Mouse (Mus musculus): ENCODE measurements around the gene Slc39a3. TPM values are rescaled to one million over a fixed set of nuclear protein-coding genes. Genes with fewer than 3 reads are reported as not detected.
A peak's percentile ranks its signal among the peaks of the same experiment; 100 is the strongest.
"Not testable (repeated sequence)": the region's sequence is repeated elsewhere in the genome, so short reads cannot be mapped to it uniquely, and the experiment has no call there.

Slc39a3 gene
- polyA plus RNA-seq, 1 experiment, result 39.6 TPM

- Histone ChIP-seq H3K4me3 (ENCODE audit: control insufficient read depth, low read depth, low read length) (no peak overlapping the region), H3K4me1 (ENCODE audit: control insufficient read depth, insufficient read depth, low read length) (peaks cover 8% of the 10 kb centered on the region), H3K36me3 (ENCODE audit: control insufficient read depth, insufficient read depth, low read length) (no peaks in the 10 kb centered on the region; the same call in none of the 2 replicates), H3K27me3 (ENCODE audit: control insufficient read depth, insufficient read depth, low read length) (no peaks in the 10 kb centered on the region), H3K27ac (ENCODE audit: control insufficient read depth, insufficient read depth, low read depth, low read length) (no peak overlapping the region)
- TF ChIP-seq CTCF (IDR thresholded peaks at IDR 0.05; ENCODE audit: control insufficient read depth, insufficient read depth, insufficient replicate concordance, low read depth, low read length) (peak; percentile 82; the same call in 1 of the 2 replicates), POLR2A (IDR thresholded peaks at IDR 0.05; ENCODE audit: control insufficient read depth, low read depth, low read length) (no peak)
These were observed 36.2 kb upstream of the Slc39a3 start for GRCm38 (mm10) chr10:81073464-81073863.

GRCm38 (mm10) chr10:81072290-81072689 is 35.1 kb upstream of the Slc39a3 start:
- Histone ChIP-seq H3K36me3 (ENCODE audit: control insufficient read depth, insufficient read depth, low read length) (no peaks in the 10 kb centered on the region; the same call in none of the 2 replicates), H3K27me3 (ENCODE audit: control insufficient read depth, insufficient read depth, low read length) (no peaks in the 10 kb centered on the region), H3K27ac (ENCODE audit: control insufficient read depth, insufficient read depth, low read depth, low read length) (no peak overlapping the region), H3K4me1 (ENCODE audit: control insufficient read depth, insufficient read depth, low read length) (peaks cover 13% of the 10 kb centered on the region), H3K4me3 (ENCODE audit: control insufficient read depth, low read depth, low read length) (no peak overlapping the region)
- TF ChIP-seq CTCF (IDR thresholded peaks at IDR 0.05; ENCODE audit: control insufficient read depth, insufficient read depth, insufficient replicate concordance, low read depth, low read length) (no peak), POLR2A (IDR thresholded peaks at IDR 0.05; ENCODE audit: control insufficient read depth, low read depth, low read length) (no peak)

GRCm38 (mm10) chr10:81069836-81070235 is 32.6 kb upstream of the Slc39a3 start, which contains the start of gene Thop1:
Gene Thop1, plus strand, starts transcription at chr10:81070035.
- TF ChIP-seq CTCF (IDR thresholded peaks at IDR 0.05; ENCODE audit: control insufficient read depth, insufficient read depth, insufficient replicate concordance, low read depth, low read length) (no peak), POLR2A (IDR thresholded peaks at IDR 0.05; ENCODE audit: control insufficient read depth, low read depth, low read length) (peak; percentile 68)

DNA sequence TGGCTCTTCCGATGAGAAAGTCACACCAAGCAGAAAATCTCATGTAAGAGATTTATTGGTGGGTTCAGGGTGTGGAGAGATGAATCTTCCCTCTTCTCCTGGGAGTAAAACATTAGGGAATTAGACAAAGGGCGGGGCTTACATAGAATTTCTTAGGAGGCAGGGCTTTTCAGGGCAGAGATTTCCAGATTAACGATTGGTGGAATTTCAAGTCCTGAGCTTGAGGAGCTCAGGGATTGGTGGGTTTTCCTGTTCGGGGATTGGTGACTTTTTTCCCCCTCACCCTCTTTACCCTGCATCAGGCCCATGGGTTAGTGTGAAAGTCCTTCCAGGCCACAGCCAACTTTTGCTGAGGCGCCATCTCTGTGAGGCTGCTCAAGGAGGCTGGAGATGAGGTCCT is 31.5 kb upstream of the Slc39a3 start:
- Histone ChIP-seq H3K4me3 (ENCODE audit: control insufficient read depth, low read depth, low read length) (peak overlapping the region; percentile 88), H3K36me3 (ENCODE audit: control insufficient read depth, insufficient read depth, low read length) (no peaks in the 10 kb centered on the region; the same call in 1 of the 2 replicates), H3K27me3 (ENCODE audit: control insufficient read depth, insufficient read depth, low read length) (no peaks in the 10 kb centered on the region), H3K4me1 (ENCODE audit: control insufficient read depth, insufficient read depth, low read length) (peaks cover 15% of the 10 kb centered on the region), H3K27ac (ENCODE audit: control insufficient read depth, insufficient read depth, low read depth, low read length) (peak overlapping the region; percentile 84; the same call in 1 of the 2 replicates)
- TF ChIP-seq POLR2A (IDR thresholded peaks at IDR 0.05; ENCODE audit: control insufficient read depth, low read depth, low read length) (no peak), CTCF (IDR thresholded peaks at IDR 0.05; ENCODE audit: control insufficient read depth, insufficient read depth, insufficient replicate concordance, low read depth, low read length) (no peak)

More at GRCm38 (mm10) chr10:81069836-81070235, 32.6 kb upstream of the Slc39a3 start, which contains the start of gene Thop1:
- Histone ChIP-seq H3K4me3 (ENCODE audit: control insufficient read depth, low read depth, low read length) (peak within 1 kb of the TSS; percentile 88), H3K4me1 (ENCODE audit: control insufficient read depth, insufficient read depth, low read length) (peaks cover 13% of the 10 kb centered on the region), H3K27me3 (ENCODE audit: control insufficient read depth, insufficient read depth, low read length) (no peaks in the 10 kb centered on the region), H3K27ac (ENCODE audit: control insufficient read depth, insufficient read depth, low read depth, low read length) (peak within 1 kb of the TSS; percentile 84), H3K36me3 (ENCODE audit: control insufficient read depth, insufficient read depth, low read length) (no peaks in the 10 kb centered on the region; the same call in 1 of the 2 replicates)

DNA sequence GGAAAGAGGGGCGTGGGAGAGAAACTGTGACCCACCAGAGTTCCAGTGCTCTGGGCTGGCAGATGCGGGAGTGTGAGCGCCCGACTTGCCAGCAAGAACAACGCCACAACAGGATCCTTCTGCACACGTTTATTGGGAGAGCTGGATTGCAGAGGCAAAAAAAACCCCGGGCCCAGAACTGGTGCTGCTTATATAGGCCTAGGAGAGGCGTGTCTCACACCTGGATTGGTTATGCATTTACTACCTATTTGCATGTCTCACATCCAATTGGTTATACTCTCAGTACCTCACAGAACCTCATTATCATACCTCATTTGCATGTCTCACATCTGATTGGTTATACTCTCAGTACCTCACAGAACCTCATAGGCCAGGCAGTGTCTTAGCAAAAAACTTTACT is 27.3 kb upstream of the Slc39a3 start:
- Histone ChIP-seq H3K4me3 (ENCODE audit: control insufficient read depth, low read depth, low read length) (peak overlapping the region; percentile 16; the same call in 1 of the 2 replicates), H3K27ac (ENCODE audit: control insufficient read depth, insufficient read depth, low read depth, low read length) (peak overlapping the region; percentile 49; the same call in 1 of the 2 replicates), H3K4me1 (ENCODE audit: control insufficient read depth, insufficient read depth, low read length) (peaks cover 13% of the 10 kb centered on the region)
- H3K27me3 ChIP-seq (ENCODE audit: control insufficient read depth, insufficient read depth, low read length); H3K36me3 ChIP-seq (ENCODE audit: control insufficient read depth, insufficient read depth, low read length): not testable (repeated sequence)

- H3K36me3 ChIP-seq (ENCODE audit: control insufficient read depth, insufficient read depth, low read length), result no peaks in the 10 kb centered on the region
- H3K4me3 ChIP-seq (ENCODE audit: control insufficient read depth, low read depth, low read length), result no peak overlapping the region
- no peak overlapping the region for H3K27ac ChIP-seq (ENCODE audit: control insufficient read depth, insufficient read depth, low read depth, low read length)
- H3K4me1 ChIP-seq (ENCODE audit: control insufficient read depth, insufficient read depth, low read length), result peaks cover 9% of the 10 kb centered on the region
- TF ChIP-seq CTCF (IDR thresholded peaks at IDR 0.05; ENCODE audit: control insufficient read depth, insufficient read depth, insufficient replicate concordance, low read depth, low read length), result no peak
- no peak for TF ChIP-seq POLR2A (IDR thresholded peaks at IDR 0.05; ENCODE audit: control insufficient read depth, low read depth, low read length)
- H3K27me3 ChIP-seq (ENCODE audit: control insufficient read depth, insufficient read depth, low read length), result no peaks in the 10 kb centered on the region
These were observed 25.5 kb upstream of the Slc39a3 start for GRCm38 (mm10) chr10:81062710-81063109.

DNA sequence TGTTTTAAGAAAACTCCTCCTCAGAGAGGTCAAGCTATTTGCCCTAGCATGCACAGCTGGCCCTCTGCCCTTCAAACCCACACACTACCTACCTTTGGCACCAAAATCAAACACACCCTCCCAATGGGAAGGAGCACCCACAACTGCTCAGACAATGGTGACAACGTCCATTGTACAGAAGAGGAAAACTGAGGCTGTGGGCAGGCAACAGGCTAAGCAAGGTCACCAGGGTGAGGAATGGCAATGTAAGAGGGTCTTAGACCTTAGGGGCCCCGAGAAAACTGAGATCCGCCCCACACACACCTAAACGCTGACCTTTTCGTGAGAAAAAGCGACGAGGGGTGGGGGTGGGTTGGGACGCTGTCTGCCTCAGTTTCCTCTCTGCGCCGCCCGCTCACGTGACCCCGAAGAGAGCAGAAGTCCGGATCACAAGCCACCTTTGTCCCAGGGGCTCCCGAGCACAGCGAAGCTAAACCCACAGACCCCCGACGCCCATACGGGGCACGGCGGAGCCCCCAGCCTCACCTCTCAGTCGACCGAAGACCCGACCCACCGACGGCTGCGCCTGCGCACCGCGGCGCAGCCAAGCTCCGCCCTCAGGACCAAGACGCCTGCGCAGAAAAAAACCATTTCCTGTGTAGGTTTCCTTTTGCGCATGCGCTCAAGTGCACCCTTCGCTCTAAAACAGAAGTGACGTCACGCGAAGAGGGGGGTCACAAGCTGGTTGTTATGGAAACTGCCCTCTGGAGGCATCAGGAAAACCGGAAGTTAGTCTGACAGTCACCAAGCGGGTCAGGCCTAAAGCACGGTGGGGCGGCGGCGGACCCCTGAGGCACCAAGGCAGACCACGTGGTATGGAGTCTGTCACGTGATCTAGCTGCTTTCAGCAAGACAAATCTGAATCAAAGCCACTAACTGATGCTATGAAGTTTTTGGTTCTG is 22.6 kb upstream of the Slc39a3 start, which contains the start of gene Sgta:
TSS of gene Sgta (minus strand) at position 579 of the 941 bp plus-strand sequence.
- Histone ChIP-seq H3K27ac (ENCODE audit: control insufficient read depth, insufficient read depth, low read depth, low read length) (peak within 1 kb of the TSS; percentile 75), H3K36me3 (ENCODE audit: control insufficient read depth, insufficient read depth, low read length) (no peaks in the 10 kb centered on the region), H3K27me3 (ENCODE audit: control insufficient read depth, insufficient read depth, low read length) (no peaks in the 10 kb centered on the region), H3K4me3 (ENCODE audit: control insufficient read depth, low read depth, low read length) (peak within 1 kb of the TSS; percentile 98), H3K4me1 (ENCODE audit: control insufficient read depth, insufficient read depth, low read length) (peaks cover 7% of the 10 kb centered on the region)
- peak; percentile 69; the same call in 1 of the 2 replicates for TF ChIP-seq POLR2A (IDR thresholded peaks at IDR 0.05; ENCODE audit: control insufficient read depth, low read depth, low read length)
- 0 out of 2 replicates have a peak, but pooled peaks have one; percentile 4 for TF ChIP-seq CTCF (IDR thresholded peaks at IDR 0.05; ENCODE audit: control insufficient read depth, insufficient read depth, insufficient replicate concordance, low read depth, low read length)
